Mouse (Mus musculus) liver, postnatal 0 days (tissue): ENCODE measurements around the gene Smc2. TPM values are rescaled to one million over a fixed set of nuclear protein-coding genes. Genes with fewer than 3 reads are reported as not detected.

ENCODE experiments used
- ATAC-seq: fragments of 200-750 bp; cut with Nextera tagmentation; 2 replicates; pipeline ENCODE4 v1.8.0; 2017; ENCODE audit warnings: mild to moderate bottlenecking, moderate library complexity
- DNase-seq: peaks from one replicate; pipeline ENCODE4 v3.0.0-alpha.2; 2016
- H3K27ac ChIP-seq: fragments of 300-500 bp; sonication (generic); 2 replicates; pipeline ENCODE4 v1.5.1; 2014; ENCODE audit warnings: antibody characterized with exemption, moderate library complexity, mild to moderate bottlenecking, low read depth
- H3K27me3 ChIP-seq: fragments of 300-500 bp; sonication (generic); 2 replicates; pipeline ENCODE4 v1.6.1; 2014; ENCODE audit warnings: low read length, control low read depth, mixed read lengths; ENCODE audit not compliant: insufficient read depth
- H3K36me3 ChIP-seq: fragments of 300-500 bp; sonication (generic); replicated peaks from 2 replicates; pipeline ENCODE4 v1.6.1; 2014; ENCODE audit warnings: mild to moderate bottlenecking, control low read depth, low read length, moderate library complexity, mixed read lengths; ENCODE audit not compliant: insufficient read depth
- H3K4me1 ChIP-seq: fragments of 300-500 bp; sonication (generic); 2 replicates; pipeline ENCODE4 v1.6.1; 2014; ENCODE audit warnings: antibody characterized with exemption, mild to moderate bottlenecking, control low read depth; ENCODE audit not compliant: insufficient read depth
- H3K4me2 ChIP-seq: fragments of 300-500 bp; sonication (generic); 2 replicates; pipeline ENCODE4 v1.6.1; 2014; ENCODE audit warnings: low read depth, mild to moderate bottlenecking, low read length, moderate library complexity, mixed read lengths
- H3K4me3 ChIP-seq: fragments of 300-500 bp; sonication (generic); 2 replicates; pipeline ENCODE4 v1.5.1; 2014; ENCODE audit warnings: low read depth, low read length
- H3K9ac ChIP-seq: fragments of 300-500 bp; sonication (generic); replicated peaks from 2 replicates; pipeline ENCODE4 v1.6.1; 2014; ENCODE audit warnings: mild to moderate bottlenecking, moderate library complexity
- H3K9me3 ChIP-seq: fragments of 300-500 bp; sonication (generic); 2 replicates; pipeline ENCODE4 v1.6.1; 2016; ENCODE audit warnings: mild to moderate bottlenecking, control low read depth, low read length, mixed read lengths
- CTCF ChIP-seq: sonication (generic); IDR thresholded peaks from 2 replicates; pipeline ENCODE4 v1.5.1; 2016; ENCODE audit warnings: antibody characterized with exemption, low read depth
- EP300 ChIP-seq: IDR thresholded peaks from 2 replicates; pipeline ENCODE4 v1.6.1; 2016; ENCODE audit warnings: antibody characterized with exemption, low read depth, mild to moderate bottlenecking
- WGBS: fragments of 180-500 bp; shearing (Covaris S2); extraction: QIAGEN DNeasy Blood & Tissue Kit; methylation state at CpG from one replicate; pipeline ENCODE4 v1.1.7; 2014; ENCODE audit not compliant: insufficient replicate concordance; 5-methylcytosine and 5-hydroxymethylcytosine counted together
- polyA plus RNA-seq: library from polyadenylated mRNA; unstranded; fragments of >200 nt; fragmentation: Nextera tagmentation; extraction: Ambion mirVana; gene quantifications from 2 replicates; pipeline ENCODE4 v1.2.1, GENCODE M21; 2015

Gene Smc2
- polyA plus RNA-seq, 1 experiment from 2014 or later = 108 TPM

DNA sequence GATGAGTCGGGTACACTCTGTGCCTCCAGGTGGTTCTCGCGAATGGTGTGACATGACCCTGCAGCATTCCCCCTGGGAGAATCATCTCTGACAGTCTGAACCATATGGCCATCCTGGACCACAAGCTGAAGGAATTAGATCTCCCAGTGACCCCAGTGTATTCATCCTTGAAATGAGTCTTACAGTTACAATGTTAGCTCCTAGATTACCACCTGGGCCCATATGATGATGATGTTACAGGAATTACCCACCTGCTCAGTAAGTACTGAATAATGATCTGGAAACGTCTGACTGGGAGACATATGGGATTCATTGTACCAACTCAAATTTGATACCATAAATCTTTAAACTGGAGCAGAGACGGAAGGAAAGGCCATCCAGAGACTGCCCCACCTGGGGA, 87.4 kb downstream of the Smc2 start:
- Histone ChIP-seq H3K36me3 (no peaks in the 10 kb centered on the region), H3K27ac (no peak overlapping the region), H3K9me3 (0 out of 2 replicates have a peak, but pooled peaks cover 4% of the 10 kb centered on the region), H3K9ac (no peak overlapping the region), H3K4me3 (no peak overlapping the region), H3K4me2 (no peak overlapping the region), H3K27me3 (no peaks in the 10 kb centered on the region), H3K4me1 (no peaks in the 10 kb centered on the region)
- no peak for DNase-seq
- no peak for ATAC-seq
- 71% methylated on average over 5 of the region's 5 CpGs for WGBS
- TF ChIP-seq EP300 (no peak), CTCF (no peak)

DNA sequence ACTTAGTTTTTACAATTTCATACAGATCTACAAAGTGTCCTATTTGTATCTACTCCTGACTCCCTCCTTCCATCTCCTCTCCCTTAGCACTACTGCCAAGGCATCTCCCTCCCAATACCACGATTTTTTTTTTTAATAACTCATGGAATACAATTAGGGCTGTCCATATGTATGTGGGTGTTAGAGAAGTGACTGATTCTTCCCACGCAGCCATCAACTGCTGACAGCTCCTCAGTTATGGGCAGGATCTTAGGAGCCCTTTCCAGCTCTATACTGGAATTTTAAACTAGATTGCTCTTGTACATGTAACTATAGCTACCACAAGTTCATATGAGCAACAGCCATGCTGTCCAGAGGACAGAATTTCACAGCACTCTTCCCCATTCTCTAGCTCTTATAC, 91.6 kb downstream of the Smc2 start:
- H3K36me3 ChIP-seq = no peaks in the 10 kb centered on the region
- H3K27me3 ChIP-seq = no peaks in the 10 kb centered on the region
- H3K4me3 ChIP-seq = no peak overlapping the region
- TF ChIP-seq CTCF (no peak), EP300 (no peak)
- ATAC-seq (no peak), DNase-seq (no peak)
- H3K4me1 ChIP-seq = no peaks in the 10 kb centered on the region
- H3K9ac ChIP-seq = no peak overlapping the region
- 0 out of 2 replicates have a peak, but pooled peaks cover 4% of the 10 kb centered on the region for H3K9me3 ChIP-seq
- H3K4me2 ChIP-seq = no peak overlapping the region
- no peak overlapping the region for H3K27ac ChIP-seq
- 44% methylated on average over 2 of the region's 2 CpGs for WGBS

Other genes starting within 250 kb of the Smc2 start
- not detected in 2 replicates for gene Vma21-ps, start 58.0 kb downstream of the Smc2 start, polyA plus RNA-seq
- gene Toporsl, start 157.0 kb downstream of the Smc2 start, polyA plus RNA-seq = not detected in 2 replicates